Mouse (Mus musculus) forebrain, postnatal 0 days (tissue): ENCODE measurements around the gene Tnfrsf12a. TPM values are rescaled to one million over a fixed set of nuclear protein-coding genes. Genes with fewer than 3 reads are reported as not detected.

Experiments
- ATAC-seq: fragments of 200-750 bp; cut with Nextera tagmentation; 2 replicates; pipeline ENCODE4 v1.8.0; 2017; ENCODE audit warnings: mild to moderate bottlenecking, moderate library complexity
- DNase-seq: peaks from one replicate; pipeline ENCODE4 v3.0.0-alpha.2; 2015
- H3K27ac ChIP-seq: fragments of 300-500 bp; sonication (generic); 2 replicates; pipeline ENCODE4 v1.5.1; 2014; ENCODE audit warnings: low read depth, mild to moderate bottlenecking, antibody characterized with exemption, low read length, moderate library complexity, mixed read lengths
- H3K27me3 ChIP-seq: fragments of 300-500 bp; sonication (generic); 2 replicates; pipeline ENCODE4 v1.6.1; 2014; ENCODE audit warnings: mild to moderate bottlenecking, low read length, mixed read lengths; ENCODE audit not compliant: insufficient read depth
- H3K36me3 ChIP-seq: fragments of 300-500 bp; sonication (generic); 2 replicates; pipeline ENCODE4 v1.6.1; 2014; ENCODE audit warnings: mild to moderate bottlenecking, moderate library complexity; ENCODE audit not compliant: insufficient read depth
- H3K4me1 ChIP-seq: fragments of 300-500 bp; sonication (generic); 2 replicates; pipeline ENCODE4 v1.6.1; 2014; ENCODE audit warnings: antibody characterized with exemption; ENCODE audit not compliant: insufficient read depth
- H3K4me2 ChIP-seq: fragments of 300-500 bp; sonication (generic); 2 replicates; pipeline ENCODE4 v1.6.1; 2014; ENCODE audit warnings: low read depth, mild to moderate bottlenecking, moderate library complexity
- H3K4me3 ChIP-seq: fragments of 300-500 bp; sonication (generic); 2 replicates; pipeline ENCODE4 v1.5.1; 2014; ENCODE audit warnings: low read depth, low read length, mixed read lengths
- H3K9ac ChIP-seq: fragments of 300-500 bp; sonication (generic); 2 replicates; pipeline ENCODE4 v1.6.1; 2014; ENCODE audit warnings: mild to moderate bottlenecking
- H3K9me3 ChIP-seq: fragments of 300-500 bp; sonication (generic); 2 replicates; pipeline ENCODE4 v1.6.1; 2016; ENCODE audit warnings: low read length
- CTCF ChIP-seq: sonication (generic); IDR thresholded peaks from 2 replicates; pipeline ENCODE4 v1.5.1; 2016; ENCODE audit warnings: antibody characterized with exemption, control low read depth, low read depth
- WGBS: fragments of 180-500 bp; shearing (Covaris S2); extraction: QIAGEN DNeasy Blood & Tissue Kit; methylation state at CpG from one replicate; pipeline ENCODE4 v1.1.7; 2014; 5-methylcytosine and 5-hydroxymethylcytosine counted together
- polyA plus RNA-seq: library from polyadenylated mRNA; unstranded; fragments of >200 nt; fragmentation: Nextera tagmentation; extraction: Ambion mirVana; gene quantifications from 2 replicates; pipeline ENCODE4 v1.2.1, GENCODE M21; 2015
- total RNA-seq: library from RNA; depleted of rRNA; stranded (reverse); fragments of >200 nt; gene quantifications from 2 replicates; pipeline ENCODE4 v1.2.3, GENCODE M21; 2014; rRNA removed

The Tnfrsf12a gene
- total and polyA plus RNA-seq, 2 experiments from 2014 or later: 1.4 to 2.0 TPM

DNA sequence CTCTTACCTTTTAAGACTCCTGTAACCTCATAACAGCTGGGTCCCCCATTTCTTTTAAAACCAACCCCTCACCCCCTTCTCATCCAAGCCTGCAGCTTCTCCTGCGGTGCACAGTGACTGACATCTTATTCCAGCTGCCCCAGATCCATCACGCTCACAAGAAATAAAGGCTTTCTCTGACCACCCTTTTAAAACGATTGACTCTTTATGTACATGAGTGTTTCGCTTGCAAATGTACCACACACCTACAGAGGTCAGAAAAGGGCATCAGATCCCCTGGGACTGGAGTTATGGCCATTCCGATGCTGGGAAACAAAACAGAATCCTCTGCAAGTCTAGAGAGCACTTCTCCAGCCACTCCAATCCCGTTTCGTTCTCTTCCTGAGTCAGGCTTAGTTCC, 49.5 kb downstream of the Tnfrsf12a start:
- no peaks in the 10 kb centered on the region for H3K27me3 ChIP-seq
- no peak overlapping the region for H3K4me3 ChIP-seq
- 34% methylated on average over 7 of the region's 7 CpGs for WGBS
- no peak overlapping the region for H3K9ac ChIP-seq
- ATAC-seq: no peak
- no peaks in the 10 kb centered on the region for H3K9me3 ChIP-seq
- no peak for DNase-seq
- no peaks in the 10 kb centered on the region for H3K4me1 ChIP-seq
- TF ChIP-seq CTCF: no peak
- no peak overlapping the region for H3K4me2 ChIP-seq
- no peak overlapping the region for H3K27ac ChIP-seq
- H3K36me3 ChIP-seq: no peaks in the 10 kb centered on the region

Other genes with a start within 250 kb of the Tnfrsf12a start
- not detected in 2 replicates for gene Vmn2r117, start 197.8 kb downstream of the Tnfrsf12a start, total RNA-seq
- gene Vmn2r117, start 197.8 kb downstream of the Tnfrsf12a start, polyA plus RNA-seq: not detected in 2 replicates
- gene Zfp213, start 113.2 kb downstream of the Tnfrsf12a start, total RNA-seq: 16.9 and 18.8 TPM in 2 replicates
- gene Zfp213, start 113.2 kb downstream of the Tnfrsf12a start, polyA plus RNA-seq: 10.7 and 10.9 TPM in 2 replicates
- 43.0 and 47.0 TPM in 2 replicates for gene Zfp13, start 78.0 kb downstream of the Tnfrsf12a start, total RNA-seq
- 21.5 and 23.6 TPM in 2 replicates for gene Zfp13, start 78.0 kb downstream of the Tnfrsf12a start, polyA plus RNA-seq
- not detected in 2 replicates for gene Zscan10, start 76.6 kb downstream of the Tnfrsf12a start, total RNA-seq
- 0.18 and 0.21 TPM in 2 replicates for gene Zscan10, start 76.6 kb downstream of the Tnfrsf12a start, polyA plus RNA-seq
- 0.31 and 0.48 TPM in 2 replicates for gene Mmp25, start 32.2 kb downstream of the Tnfrsf12a start, total RNA-seq
- gene Mmp25, start 32.2 kb downstream of the Tnfrsf12a start, polyA plus RNA-seq: 0.91 and 1.1 TPM in 2 replicates
- gene Bicdl2, start 17.0 kb downstream of the Tnfrsf12a start, total RNA-seq: 0.14 TPM in 1 of 2 replicates, not detected in the other
- gene Bicdl2, start 17.0 kb downstream of the Tnfrsf12a start, polyA plus RNA-seq: 0.12 TPM in 1 of 2 replicates, not detected in the other
- gene Hcfc1r1, start 3.9 kb downstream of the Tnfrsf12a start, total RNA-seq: 82.3 and 84.6 TPM in 2 replicates
- gene Hcfc1r1, start 3.9 kb downstream of the Tnfrsf12a start, polyA plus RNA-seq: 198 and 215 TPM in 2 replicates
- 14.7 and 18.2 TPM in 2 replicates for gene Thoc6, start 3.6 kb downstream of the Tnfrsf12a start, total RNA-seq
- gene Thoc6, start 3.6 kb downstream of the Tnfrsf12a start, polyA plus RNA-seq: 18.0 and 21.1 TPM in 2 replicates
- gene Cldn6, start 1.8 kb upstream of the Tnfrsf12a start, total RNA-seq: 0.31 and 1.8 TPM in 2 replicates
- gene Cldn6, start 1.8 kb upstream of the Tnfrsf12a start, polyA plus RNA-seq: 0.39 and 0.76 TPM in 2 replicates
- gene Cldn9, start 6.6 kb upstream of the Tnfrsf12a start, total RNA-seq: 0.54 TPM in 1 of 2 replicates, not detected in the other
- 0.25 and 0.62 TPM in 2 replicates for gene Cldn9, start 6.6 kb upstream of the Tnfrsf12a start, polyA plus RNA-seq
- not detected in 2 replicates for gene 1520401A03Rik, start 45.3 kb upstream of the Tnfrsf12a start, total RNA-seq
- gene 1520401A03Rik, start 45.3 kb upstream of the Tnfrsf12a start, polyA plus RNA-seq: not detected in 2 replicates
- gene Pkmyt1, start 48.9 kb upstream of the Tnfrsf12a start, total RNA-seq: 9.1 and 16.3 TPM in 2 replicates
- gene Pkmyt1, start 48.9 kb upstream of the Tnfrsf12a start, polyA plus RNA-seq: 14.1 and 14.5 TPM in 2 replicates
- gene Paqr4, start 63.4 kb upstream of the Tnfrsf12a start, total RNA-seq: 51.9 and 54.9 TPM in 2 replicates
- gene Paqr4, start 63.4 kb upstream of the Tnfrsf12a start, polyA plus RNA-seq: 48.8 and 56.9 TPM in 2 replicates
- 0.38 and 0.90 TPM in 2 replicates for gene Kremen2, start 68.4 kb upstream of the Tnfrsf12a start, total RNA-seq
- 0.23 and 0.82 TPM in 2 replicates for gene Kremen2, start 68.4 kb upstream of the Tnfrsf12a start, polyA plus RNA-seq
- gene Flywch1, start 94.1 kb upstream of the Tnfrsf12a start, total RNA-seq: 167 and 189 TPM in 2 replicates
- gene Flywch1, start 94.1 kb upstream of the Tnfrsf12a start, polyA plus RNA-seq: 117 and 135 TPM in 2 replicates
- 55.0 and 69.2 TPM in 2 replicates for gene Flywch2, start 108.6 kb upstream of the Tnfrsf12a start, total RNA-seq
- gene Flywch2, start 108.6 kb upstream of the Tnfrsf12a start, polyA plus RNA-seq: 77.4 and 79.2 TPM in 2 replicates
- gene Srrm2, start 113.1 kb upstream of the Tnfrsf12a start, total RNA-seq: 106 and 147 TPM in 2 replicates
- 218 and 384 TPM in 2 replicates for gene Srrm2, start 113.1 kb upstream of the Tnfrsf12a start, polyA plus RNA-seq
- gene Elob, start 151.7 kb upstream of the Tnfrsf12a start, total RNA-seq: 1,186 and 1,488 TPM in 2 replicates
- 1,394 and 1,814 TPM in 2 replicates for gene Elob, start 151.7 kb upstream of the Tnfrsf12a start, polyA plus RNA-seq
- not detected in 2 replicates for gene Prss33, start 158.6 kb upstream of the Tnfrsf12a start, total RNA-seq
- not detected in 2 replicates for gene Prss33, start 158.6 kb upstream of the Tnfrsf12a start, polyA plus RNA-seq
- gene Prss32, start 166.4 kb upstream of the Tnfrsf12a start, total RNA-seq: 0.57 TPM in 1 of 2 replicates, not detected in the other
- 0.20 and 0.30 TPM in 2 replicates for gene Prss32, start 166.4 kb upstream of the Tnfrsf12a start, polyA plus RNA-seq
- 0.31 and 1.0 TPM in 2 replicates for gene Prss41, start 166.7 kb upstream of the Tnfrsf12a start, total RNA-seq
- 1.0 and 1.3 TPM in 2 replicates for gene Prss41, start 166.7 kb upstream of the Tnfrsf12a start, polyA plus RNA-seq
- gene Prss21, start 190.6 kb upstream of the Tnfrsf12a start, total RNA-seq: not detected in 2 replicates
- not detected in 2 replicates for gene Prss21, start 190.6 kb upstream of the Tnfrsf12a start, polyA plus RNA-seq
- gene Dcpp1, start 203.4 kb upstream of the Tnfrsf12a start, total RNA-seq: not detected in 2 replicates
- not detected in 2 replicates for gene Dcpp1, start 203.4 kb upstream of the Tnfrsf12a start, polyA plus RNA-seq
- gene Dcpp2, start 203.4 kb upstream of the Tnfrsf12a start, total RNA-seq: not detected in 2 replicates
- not detected in 2 replicates for gene Dcpp2, start 203.4 kb upstream of the Tnfrsf12a start, polyA plus RNA-seq
- gene Dcpp3, start 240.0 kb upstream of the Tnfrsf12a start, total RNA-seq: not detected in 2 replicates
- not detected in 2 replicates for gene Dcpp3, start 240.0 kb upstream of the Tnfrsf12a start, polyA plus RNA-seq